Mouse (Mus musculus): ENCODE results near the gene Atp13a5. TPM values are rescaled to one million over a fixed set of nuclear protein-coding genes. Genes with fewer than 3 reads are reported as not detected.

Gene Atp13a5
- not detected in 2 replicates for polyA plus RNA-seq (2012; ENCODE audit: insufficient read depth, low replicate concordance)

GRCm38 (mm10) chr16:29378458-29378857 is at the start of gene Atp13a5:
Atp13a5 (minus strand) TSS chr16:29378732.
- peaks cover 6% of the 10 kb centered on the region; the same call in 1 of the 2 replicates for H3K9me3 ChIP-seq
- TF ChIP-seq FLI1 (IDR thresholded peaks at IDR 0.05; ENCODE audit: low read length) (no peak), GATA1 (IDR thresholded peaks at IDR 0.05; ENCODE audit: borderline replicate concordance, low read length) (no peak)
- no peaks in the 10 kb centered on the region for H3K4me1 ChIP-seq
- no peaks in the 10 kb centered on the region for H3K36me3 ChIP-seq (replicated peaks; ENCODE audit: low read length)
- no peaks in the 10 kb centered on the region for H3K27me3 ChIP-seq (replicated peaks)
- no peak within 1 kb of the TSS for H3K4me3 ChIP-seq (replicated peaks)

DNA sequence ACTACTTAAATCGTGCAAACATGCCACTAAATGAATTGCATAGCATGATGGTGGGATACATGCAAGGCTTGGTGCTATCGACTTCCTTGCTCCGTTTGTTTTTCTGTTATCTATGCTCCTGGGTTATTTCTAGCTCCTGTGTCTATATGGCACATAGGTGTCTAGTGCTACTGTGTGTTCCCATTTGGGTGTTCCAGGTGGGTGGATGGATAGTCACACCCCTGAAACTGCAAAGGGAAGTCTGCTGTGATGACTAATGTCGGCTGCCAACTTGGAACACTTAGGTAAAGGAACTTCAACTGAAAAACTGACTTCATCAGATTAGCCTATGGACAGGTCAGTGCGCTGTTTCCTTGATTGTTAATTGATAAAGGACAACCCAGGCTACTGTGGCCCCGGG is 36.3 kb upstream of the Atp13a5 start:
- no peaks in the 10 kb centered on the region for H3K27me3 ChIP-seq (replicated peaks)
- H3K36me3 ChIP-seq (replicated peaks; ENCODE audit: low read length), result no peaks in the 10 kb centered on the region
- H3K4me3 ChIP-seq (replicated peaks), result no peak overlapping the region
- no peak for TF ChIP-seq GATA1 (IDR thresholded peaks at IDR 0.05; ENCODE audit: borderline replicate concordance, low read length)
- no peak for TF ChIP-seq FLI1 (IDR thresholded peaks at IDR 0.05; ENCODE audit: low read length)
- 0 out of 2 replicates have a peak, but pooled peaks cover 3% of the 10 kb centered on the region for H3K4me1 ChIP-seq
- H3K9me3 ChIP-seq, result no peaks in the 10 kb centered on the region

DNA sequence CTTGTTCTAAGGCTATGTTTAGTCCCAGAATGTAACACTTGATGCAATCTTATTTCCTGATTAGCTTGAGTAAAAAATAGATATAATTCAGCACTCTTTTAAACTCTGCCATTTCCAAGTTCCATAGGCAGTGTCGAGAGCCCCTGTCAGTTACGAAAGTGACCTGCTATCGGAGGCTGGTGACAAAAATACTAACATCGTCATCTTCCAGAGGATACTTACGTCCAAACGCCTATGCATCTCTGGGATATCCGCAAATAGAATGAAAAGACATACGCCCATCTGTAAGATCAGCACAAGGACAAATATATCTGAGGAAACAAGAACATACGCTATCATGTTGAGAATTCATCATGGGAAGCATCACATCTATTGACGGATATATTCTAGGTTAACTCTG is 28.8 kb upstream of the Atp13a5 start:
- Histone ChIP-seq H3K4me1 (no peaks in the 10 kb centered on the region), H3K4me3 (replicated peaks) (no peak overlapping the region), H3K9me3 (no peaks in the 10 kb centered on the region), H3K36me3 (replicated peaks; ENCODE audit: low read length) (no peaks in the 10 kb centered on the region), H3K27me3 (replicated peaks) (no peaks in the 10 kb centered on the region)
- TF ChIP-seq FLI1 (IDR thresholded peaks at IDR 0.05; ENCODE audit: low read length), result no peak
- no peak for TF ChIP-seq GATA1 (IDR thresholded peaks at IDR 0.05; ENCODE audit: borderline replicate concordance, low read length)

GRCm38 (mm10) chr16:29399079-29399478 is 20.5 kb upstream of the Atp13a5 start:
- no peaks in the 10 kb centered on the region for H3K36me3 ChIP-seq (replicated peaks; ENCODE audit: low read length)
- H3K27me3 ChIP-seq (replicated peaks), result no peaks in the 10 kb centered on the region
- no peaks in the 10 kb centered on the region for H3K9me3 ChIP-seq
- TF ChIP-seq FLI1 (IDR thresholded peaks at IDR 0.05; ENCODE audit: low read length), result no peak
- TF ChIP-seq GATA1 (IDR thresholded peaks at IDR 0.05; ENCODE audit: borderline replicate concordance, low read length), result no peak
- no peak overlapping the region for H3K4me3 ChIP-seq (replicated peaks)
- H3K4me1 ChIP-seq, result no peaks in the 10 kb centered on the region

GRCm38 (mm10) chr16:29384781-29385180 is 6.2 kb upstream of the Atp13a5 start:
- Histone ChIP-seq H3K9me3 (no peaks in the 10 kb centered on the region), H3K4me1 (no peaks in the 10 kb centered on the region), H3K36me3 (replicated peaks; ENCODE audit: low read length) (no peaks in the 10 kb centered on the region), H3K27me3 (replicated peaks) (no peaks in the 10 kb centered on the region), H3K4me3 (replicated peaks) (no peak overlapping the region)
- no peak for TF ChIP-seq GATA1 (IDR thresholded peaks at IDR 0.05; ENCODE audit: borderline replicate concordance, low read length)

DNA sequence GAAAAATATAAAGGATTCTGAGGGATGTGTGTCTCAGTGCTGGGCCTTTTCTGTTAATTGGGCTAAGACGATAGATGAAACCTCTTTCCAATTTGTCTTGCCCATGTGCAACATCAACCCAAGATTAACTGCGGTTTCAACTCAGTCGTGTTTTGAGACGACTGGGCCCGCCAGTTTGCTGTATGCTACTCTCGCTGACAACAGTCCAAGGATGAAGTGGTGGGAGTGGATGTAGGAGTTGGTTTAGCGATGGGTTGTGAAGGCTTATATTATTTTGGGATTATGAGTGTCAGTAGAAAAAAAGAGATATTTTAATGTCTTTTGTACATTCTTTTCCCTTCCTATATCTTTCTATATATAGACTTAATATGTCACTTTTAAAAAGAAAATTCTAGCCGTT is 3.9 kb downstream of the Atp13a5 start:
- TF ChIP-seq GATA1 (IDR thresholded peaks at IDR 0.05; ENCODE audit: borderline replicate concordance, low read length), result no peak
- no peak for TF ChIP-seq FLI1 (IDR thresholded peaks at IDR 0.05; ENCODE audit: low read length)
- Histone ChIP-seq H3K4me3 (replicated peaks) (no peak overlapping the region), H3K9me3 (peaks cover 6% of the 10 kb centered on the region; the same call in 1 of the 2 replicates), H3K4me1 (no peaks in the 10 kb centered on the region), H3K27me3 (replicated peaks) (no peaks in the 10 kb centered on the region), H3K36me3 (replicated peaks; ENCODE audit: low read length) (no peaks in the 10 kb centered on the region)

GRCm38 (mm10) chr16:29331351-29332044 is 47.0 kb downstream of the Atp13a5 start:
- Histone ChIP-seq H3K36me3 (replicated peaks; ENCODE audit: low read length) (no peaks in the 10 kb centered on the region), H3K9me3 (no peaks in the 10 kb centered on the region), H3K27me3 (replicated peaks) (no peaks in the 10 kb centered on the region), H3K4me1 (no peaks in the 10 kb centered on the region), H3K4me3 (replicated peaks) (no peak overlapping the region)
- TF ChIP-seq GATA1 (IDR thresholded peaks at IDR 0.05; ENCODE audit: borderline replicate concordance, low read length) (no peak), FLI1 (IDR thresholded peaks at IDR 0.05; ENCODE audit: low read length) (no peak)

DNA sequence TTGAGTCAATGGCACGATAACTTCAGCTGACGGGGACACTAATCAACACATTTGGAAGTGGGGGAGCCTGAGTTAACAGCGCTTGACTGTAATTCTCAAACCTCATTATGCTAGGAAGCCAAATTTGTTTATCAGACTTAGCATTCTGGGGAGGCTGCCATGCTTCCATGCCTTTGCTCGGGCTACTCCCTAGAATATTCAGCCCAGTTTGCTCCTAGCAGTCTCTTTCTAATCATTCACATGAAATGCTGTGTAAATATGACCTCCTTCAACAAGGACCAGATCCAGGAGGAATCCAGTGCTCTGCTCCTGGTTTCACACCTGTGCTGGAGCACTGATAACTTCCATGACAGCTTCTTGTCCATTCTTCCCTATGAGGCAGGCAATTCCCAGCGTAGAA is 47.6 kb downstream of the Atp13a5 start:
- no peaks in the 10 kb centered on the region for H3K9me3 ChIP-seq
- no peaks in the 10 kb centered on the region for H3K27me3 ChIP-seq (replicated peaks)
- no peak for TF ChIP-seq GATA1 (IDR thresholded peaks at IDR 0.05; ENCODE audit: borderline replicate concordance, low read length)
- no peak for TF ChIP-seq FLI1 (IDR thresholded peaks at IDR 0.05; ENCODE audit: low read length)
- no peaks in the 10 kb centered on the region for H3K4me1 ChIP-seq
- no peak overlapping the region for H3K4me3 ChIP-seq (replicated peaks)
- no peaks in the 10 kb centered on the region for H3K36me3 ChIP-seq (replicated peaks; ENCODE audit: low read length)

- Histone ChIP-seq H3K36me3 (replicated peaks; ENCODE audit: low read length) (no peaks in the 10 kb centered on the region), H3K27me3 (replicated peaks) (no peaks in the 10 kb centered on the region), H3K4me1 (no peaks in the 10 kb centered on the region), H3K4me3 (replicated peaks) (no peak overlapping the region), H3K9me3 (no peaks in the 10 kb centered on the region)
- TF ChIP-seq GATA1 (IDR thresholded peaks at IDR 0.05; ENCODE audit: borderline replicate concordance, low read length), result no peak
- no peak for TF ChIP-seq FLI1 (IDR thresholded peaks at IDR 0.05; ENCODE audit: low read length)
Observed at GRCm38 (mm10) chr16:29329213-29329612, 49.3 kb downstream of the Atp13a5 start.

DNA sequence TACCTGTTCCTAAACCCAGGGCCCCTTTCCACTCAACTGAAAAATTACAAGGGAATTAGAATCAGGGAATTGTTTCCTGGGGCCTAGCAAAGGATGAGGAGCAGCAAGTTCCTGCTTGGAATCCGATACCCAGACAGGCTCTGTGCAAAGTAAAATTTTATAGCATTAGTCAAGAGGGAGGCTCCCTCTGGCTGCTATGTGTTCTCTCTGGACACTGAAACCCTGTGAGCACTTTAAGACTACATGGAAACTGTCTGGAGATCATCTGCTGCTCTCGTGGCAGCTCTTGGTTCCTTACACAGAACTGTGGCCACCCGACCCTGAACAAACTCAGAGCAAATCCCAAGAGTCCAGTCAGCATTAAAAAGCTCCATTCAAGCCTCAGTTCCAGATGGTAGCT is 50.6 kb downstream of the Atp13a5 start:
- Histone ChIP-seq H3K4me3 (replicated peaks) (no peak overlapping the region), H3K27me3 (replicated peaks) (no peaks in the 10 kb centered on the region), H3K4me1 (no peaks in the 10 kb centered on the region), H3K36me3 (replicated peaks; ENCODE audit: low read length) (no peaks in the 10 kb centered on the region), H3K9me3 (no peaks in the 10 kb centered on the region)
- no peak for TF ChIP-seq GATA1 (IDR thresholded peaks at IDR 0.05; ENCODE audit: borderline replicate concordance, low read length)
- no peak for TF ChIP-seq FLI1 (IDR thresholded peaks at IDR 0.05; ENCODE audit: low read length)

All from megakaryocyte, embryonic 14.5 days (primary cell).